Mouse (Mus musculus) heart, embryonic 13.5 days (tissue): ENCODE results near the gene Tmigd3. TPM values are rescaled to one million over a fixed set of nuclear protein-coding genes. Genes with fewer than 3 reads are reported as not detected.

Source experiments
- ATAC-seq: fragments of 200-750 bp; cut with Nextera tagmentation; 2 replicates; pipeline ENCODE4 v1.8.0; 2017; ENCODE audit warnings: moderate TSS enrichment; ENCODE audit not compliant: insufficient number of reproducible peaks, low FRiP score, low TSS enrichment; ENCODE audit errors: extremely low read depth
- H3K27ac ChIP-seq: fragments of 300-500 bp; sonication (generic); replicated peaks from 2 replicates; pipeline ENCODE4 v1.5.1; 2015; ENCODE audit warnings: moderate library complexity, mild to moderate bottlenecking, inconsistent platforms
- H3K27me3 ChIP-seq: fragments of 300-500 bp; sonication (generic); replicated peaks from 2 replicates; pipeline ENCODE4 v1.6.1; 2015; ENCODE audit warnings: mild to moderate bottlenecking, inconsistent platforms
- H3K36me3 ChIP-seq: fragments of 300-500 bp; sonication (generic); 2 replicates; pipeline ENCODE4 v1.6.1; 2015; ENCODE audit warnings: mild to moderate bottlenecking, inconsistent platforms
- H3K4me1 ChIP-seq: fragments of 300-500 bp; sonication (generic); 2 replicates; pipeline ENCODE4 v1.6.1; 2015; ENCODE audit warnings: inconsistent platforms
- H3K4me2 ChIP-seq: fragments of 300-500 bp; sonication (generic); 2 replicates; pipeline ENCODE4 v1.6.1; 2015; ENCODE audit warnings: inconsistent platforms, mild to moderate bottlenecking, moderate library complexity
- H3K4me3 ChIP-seq: fragments of 300-500 bp; sonication (generic); 2 replicates; pipeline ENCODE4 v1.5.1; 2015; ENCODE audit warnings: moderate library complexity, mild to moderate bottlenecking, inconsistent platforms
- H3K9ac ChIP-seq: fragments of 300-500 bp; sonication (generic); 2 replicates; pipeline ENCODE4 v1.6.1; 2015; ENCODE audit warnings: inconsistent platforms, mild to moderate bottlenecking, moderate library complexity
- H3K9me3 ChIP-seq: fragments of 300-500 bp; sonication (generic); 2 replicates; pipeline ENCODE4 v1.6.1; 2016; ENCODE audit warnings: inconsistent platforms
- whole genome bisulfite sequencing: fragments of 180-500 bp; shearing (Covaris S2); methylation state at CpG from one replicate; pipeline ENCODE4 v1.1.7; 2015; ENCODE audit warnings: mixed read lengths; 5-methylcytosine and 5-hydroxymethylcytosine counted together
- polyA plus RNA-seq: library from polyadenylated mRNA; unstranded; fragments of >200 nt; fragmentation: Nextera tagmentation; extraction: Ambion mirVana; gene quantifications from 2 replicates; pipeline ENCODE4 v1.2.1, GENCODE M21; 2015

Gene Tmigd3
- polyA plus RNA-seq, 1 experiment from 2014 or later, result 0.56 TPM

DNA sequence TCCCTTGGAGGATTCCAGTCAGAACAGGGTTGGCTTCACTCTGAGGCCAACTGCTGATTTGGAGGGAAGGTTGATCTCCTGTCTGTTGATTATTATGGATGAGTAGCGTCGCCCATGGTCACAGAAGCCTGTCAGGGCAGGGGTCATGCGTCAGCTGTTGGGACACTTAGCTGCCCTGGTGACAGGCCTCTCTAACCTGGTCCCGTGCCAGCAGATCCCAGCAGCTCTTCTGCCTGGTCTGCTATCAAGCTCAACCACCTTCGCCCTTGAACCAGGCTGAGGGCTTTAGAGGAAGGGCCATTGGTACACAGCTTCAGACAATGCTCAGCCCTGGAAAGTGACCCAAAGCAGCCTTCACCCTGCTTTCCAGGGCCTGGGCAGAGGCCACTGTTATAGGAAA lies 5.3 kb downstream of the Tmigd3 start:
- no peak overlapping the region for H3K9ac ChIP-seq
- H3K4me3 ChIP-seq, result no peak overlapping the region
- H3K36me3 ChIP-seq, result no peaks in the 10 kb centered on the region
- no peak overlapping the region for H3K4me2 ChIP-seq
- H3K4me1 ChIP-seq, result peaks cover 36% of the 10 kb centered on the region
- H3K9me3 ChIP-seq, result no peaks in the 10 kb centered on the region
- no peak for ATAC-seq
- 0 out of 2 replicates have a peak overlapping the region, but pooled peaks have one; percentile 24 for H3K27ac ChIP-seq
- WGBS, result 53% methylated on average over 5 of the region's 5 CpGs
- H3K27me3 ChIP-seq, result peaks cover 27% of the 10 kb centered on the region; the same call in 1 of the 2 replicates

DNA sequence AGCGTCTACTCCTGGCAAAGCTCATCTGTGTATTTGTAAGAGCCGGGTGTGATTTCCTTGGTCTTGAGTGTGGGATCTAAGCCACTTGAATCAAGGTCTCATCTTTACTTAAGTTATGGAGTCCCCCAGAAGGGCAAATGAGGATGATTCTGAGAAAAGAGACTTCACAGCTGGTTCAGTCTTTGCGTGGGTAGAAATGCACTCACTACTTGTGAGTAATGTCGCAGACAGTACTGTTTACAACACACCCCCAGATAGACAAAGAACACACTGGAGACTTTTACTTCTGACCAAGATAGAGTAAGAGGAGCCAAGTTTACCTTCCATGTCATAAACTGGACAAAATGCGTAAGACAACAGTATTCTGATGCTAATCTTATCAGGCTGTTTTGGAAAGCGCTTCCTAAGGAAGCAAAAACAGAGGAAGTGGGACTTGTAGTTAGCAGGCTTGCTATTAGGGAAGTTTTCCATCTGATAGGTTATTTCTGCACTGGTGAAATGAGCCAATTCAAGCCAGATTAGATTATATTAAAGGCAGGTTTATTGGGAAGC lies 6.6 kb downstream of the Tmigd3 start:
- Histone ChIP-seq H3K27ac (no peak overlapping the region), H3K27me3 (peaks cover 31% of the 10 kb centered on the region; the same call in 1 of the 2 replicates), H3K4me2 (no peak overlapping the region), H3K36me3 (no peaks in the 10 kb centered on the region), H3K9me3 (no peaks in the 10 kb centered on the region), H3K9ac (no peak overlapping the region), H3K4me3 (no peak overlapping the region), H3K4me1 (peaks cover 27% of the 10 kb centered on the region)
- no peak for ATAC-seq
- WGBS, result 75% methylated on average over 6 of the region's 6 CpGs

DNA sequence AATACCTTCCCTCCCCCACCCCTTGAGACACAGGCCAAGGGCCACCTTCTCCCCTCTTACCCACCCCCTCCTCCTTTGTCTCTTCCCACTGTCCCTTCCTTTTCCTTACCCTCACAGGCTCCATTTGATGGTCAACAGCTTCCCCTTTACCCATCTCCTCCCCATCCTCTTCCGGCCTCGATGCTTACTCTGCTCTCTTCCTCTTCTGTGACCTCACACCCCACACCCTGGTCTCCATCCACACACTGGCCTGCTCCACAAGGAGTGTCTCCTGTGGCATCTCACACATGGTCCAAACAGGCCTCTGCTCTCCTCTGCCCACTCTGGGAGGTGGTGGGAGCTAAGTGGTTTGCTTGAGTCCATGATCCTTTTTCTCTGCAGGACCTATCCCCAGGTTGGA lies 7.2 kb downstream of the Tmigd3 start:
- H3K27me3 ChIP-seq, result peaks cover 31% of the 10 kb centered on the region; the same call in 1 of the 2 replicates
- 87% methylated on average over 2 of the region's 2 CpGs for WGBS
- no peak for ATAC-seq

DNA sequence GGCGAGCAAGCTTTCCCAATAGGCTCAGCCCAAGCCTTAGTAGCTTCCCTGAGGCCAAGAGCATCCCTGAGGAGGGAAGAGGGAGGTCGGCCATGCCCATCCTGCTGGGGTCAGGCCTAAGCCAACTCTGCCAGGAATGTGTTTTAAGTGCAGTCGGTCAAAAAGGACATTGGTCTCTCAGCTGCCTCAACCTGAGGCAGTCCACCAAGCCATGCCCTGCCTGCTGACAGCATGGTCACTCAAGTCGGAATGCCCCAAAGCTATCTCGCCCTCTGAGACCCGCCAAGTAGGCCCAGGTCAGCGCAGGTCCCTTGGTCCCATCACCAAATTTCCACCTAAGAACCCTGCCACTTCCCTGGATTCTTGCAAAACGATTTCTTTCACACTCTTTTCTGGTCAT lies 8.0 kb downstream of the Tmigd3 start:
- no peak for ATAC-seq
- Histone ChIP-seq H3K9me3 (no peaks in the 10 kb centered on the region), H3K27me3 (peaks cover 31% of the 10 kb centered on the region; the same call in 1 of the 2 replicates), H3K36me3 (no peaks in the 10 kb centered on the region), H3K4me3 (no peak overlapping the region), H3K27ac (no peak overlapping the region), H3K4me1 (peaks cover 20% of the 10 kb centered on the region), H3K9ac (no peak overlapping the region), H3K4me2 (no peak overlapping the region)
- 79% methylated on average over 8 of the region's 8 CpGs for WGBS

More for the DNA sequence above, 7.2 kb downstream of the Tmigd3 start:
- Histone ChIP-seq H3K4me1 (peaks cover 21% of the 10 kb centered on the region), H3K4me2 (no peak overlapping the region), H3K36me3 (no peaks in the 10 kb centered on the region), H3K9me3 (no peaks in the 10 kb centered on the region), H3K4me3 (no peak overlapping the region), H3K27ac (no peak overlapping the region), H3K9ac (no peak overlapping the region)

DNA sequence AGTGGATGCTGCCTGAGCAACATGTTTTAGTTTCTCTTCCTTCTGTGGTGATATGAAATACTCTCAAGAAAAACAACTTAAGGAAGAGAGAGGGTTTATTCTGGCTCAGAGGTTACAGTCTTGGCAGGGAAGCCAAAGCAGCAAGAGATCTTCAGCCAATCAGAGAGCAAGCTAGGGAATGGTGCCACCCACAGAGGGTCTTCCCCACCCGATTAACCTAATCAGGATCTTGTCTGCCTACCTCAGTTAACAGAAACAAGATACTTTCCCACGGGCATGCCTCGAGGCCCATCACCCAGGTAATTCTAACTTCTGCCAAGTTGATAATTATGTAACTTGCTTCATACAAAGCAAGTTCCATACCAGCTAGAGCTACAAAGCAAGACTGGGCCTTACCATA lies 9.7 kb downstream of the Tmigd3 start:
- Histone ChIP-seq H3K4me1 (peaks cover 20% of the 10 kb centered on the region), H3K27ac (no peak overlapping the region), H3K4me2 (no peak overlapping the region), H3K9me3 (no peaks in the 10 kb centered on the region), H3K4me3 (no peak overlapping the region), H3K9ac (no peak overlapping the region), H3K36me3 (no peaks in the 10 kb centered on the region), H3K27me3 (peaks cover 31% of the 10 kb centered on the region; the same call in 1 of the 2 replicates)
- WGBS, result 30% methylated on average over 3 of the region's 3 CpGs
- no peak for ATAC-seq

DNA sequence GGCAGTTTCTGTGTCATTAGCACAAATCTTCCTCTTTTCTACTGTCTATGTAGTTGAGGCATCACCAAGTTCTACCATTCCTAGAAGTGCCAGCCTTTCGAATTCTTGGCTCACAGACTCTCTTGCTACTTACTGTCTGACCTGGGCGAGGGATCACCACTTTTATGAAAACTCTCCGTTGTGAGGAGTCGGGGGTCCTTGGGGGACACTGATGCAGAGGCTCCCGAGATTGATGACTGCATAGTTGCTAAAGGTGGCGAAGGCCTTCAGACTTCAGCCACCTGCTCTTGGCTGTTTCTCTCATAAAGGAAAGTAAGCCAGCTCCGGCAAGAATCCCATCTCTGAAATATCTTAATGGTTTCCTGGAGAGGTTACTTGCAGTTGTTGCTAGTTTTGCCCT lies 11.4 kb downstream of the Tmigd3 start:
- peaks cover 8% of the 10 kb centered on the region; the same call in 1 of the 2 replicates for H3K4me1 ChIP-seq
- no peak for ATAC-seq
- peaks cover 26% of the 10 kb centered on the region; the same call in 1 of the 2 replicates for H3K27me3 ChIP-seq
- no peaks in the 10 kb centered on the region for H3K36me3 ChIP-seq
- WGBS, result 83% methylated on average over 7 of the region's 7 CpGs
- no peak overlapping the region for H3K4me3 ChIP-seq
- H3K9me3 ChIP-seq, result no peaks in the 10 kb centered on the region
- H3K27ac ChIP-seq, result no peak overlapping the region
- no peak overlapping the region for H3K4me2 ChIP-seq
- no peak overlapping the region for H3K9ac ChIP-seq

DNA sequence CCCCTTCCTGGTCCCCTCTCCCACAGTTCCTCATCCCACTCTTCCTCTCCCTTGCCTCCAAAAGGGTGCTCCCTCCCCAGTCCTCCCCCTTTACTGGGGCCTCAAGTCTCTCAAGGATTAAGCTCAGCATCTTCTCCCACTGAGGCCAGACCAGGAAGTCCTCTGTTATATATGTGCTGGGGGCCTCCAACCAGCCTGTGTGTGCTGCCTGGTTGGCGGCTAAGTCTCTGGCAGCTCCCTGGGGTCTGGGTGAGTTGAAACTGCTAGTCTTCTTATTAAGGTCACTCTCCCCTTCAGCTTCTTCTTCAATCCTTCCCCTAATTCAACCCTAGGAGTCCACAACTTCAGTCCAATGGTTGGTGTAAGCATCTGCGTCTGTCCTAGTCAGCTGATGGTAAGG lies 12.4 kb downstream of the Tmigd3 start:
- no peak overlapping the region for H3K9ac ChIP-seq
- H3K27ac ChIP-seq, result no peak overlapping the region
- H3K4me3 ChIP-seq, result no peak overlapping the region
- H3K4me2 ChIP-seq, result no peak overlapping the region
- peaks cover 3% of the 10 kb centered on the region; the same call in 1 of the 2 replicates for H3K4me1 ChIP-seq
- H3K36me3 ChIP-seq, result no peaks in the 10 kb centered on the region
- ATAC-seq, result no peak
- 0 out of 2 replicates have a peak, but pooled peaks cover 19% of the 10 kb centered on the region for H3K27me3 ChIP-seq
- 75% methylated on average over 2 of the region's 2 CpGs for WGBS
- no peaks in the 10 kb centered on the region for H3K9me3 ChIP-seq

DNA sequence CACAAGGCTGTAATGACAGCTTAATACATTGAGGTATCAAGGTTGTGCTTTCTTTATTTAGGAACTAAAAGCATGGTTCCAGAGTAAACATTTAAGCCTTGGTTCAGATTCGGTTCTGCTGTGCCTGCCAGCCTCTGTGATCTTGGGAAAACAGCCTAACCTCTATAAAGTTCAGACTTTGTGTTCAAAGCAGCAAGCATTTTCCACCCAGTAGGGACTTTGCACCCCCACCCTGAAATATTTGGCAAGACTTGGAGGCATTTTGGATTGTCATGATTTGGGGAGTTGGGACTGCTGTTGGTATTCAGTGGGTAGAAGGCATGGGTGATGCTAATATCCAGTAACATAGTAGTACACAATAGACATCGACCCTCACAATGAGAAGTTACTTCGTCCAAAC lies 18.3 kb downstream of the Tmigd3 start:
- Histone ChIP-seq H3K36me3 (no peaks in the 10 kb centered on the region), H3K4me3 (no peak overlapping the region), H3K27ac (no peak overlapping the region), H3K9me3 (no peaks in the 10 kb centered on the region), H3K4me1 (peaks cover 43% of the 10 kb centered on the region), H3K9ac (no peak overlapping the region), H3K4me2 (no peak overlapping the region), H3K27me3 (no peaks in the 10 kb centered on the region)
- ATAC-seq, result no peak
- WGBS, result 74% methylated on average over 3 of the region's 3 CpGs

DNA sequence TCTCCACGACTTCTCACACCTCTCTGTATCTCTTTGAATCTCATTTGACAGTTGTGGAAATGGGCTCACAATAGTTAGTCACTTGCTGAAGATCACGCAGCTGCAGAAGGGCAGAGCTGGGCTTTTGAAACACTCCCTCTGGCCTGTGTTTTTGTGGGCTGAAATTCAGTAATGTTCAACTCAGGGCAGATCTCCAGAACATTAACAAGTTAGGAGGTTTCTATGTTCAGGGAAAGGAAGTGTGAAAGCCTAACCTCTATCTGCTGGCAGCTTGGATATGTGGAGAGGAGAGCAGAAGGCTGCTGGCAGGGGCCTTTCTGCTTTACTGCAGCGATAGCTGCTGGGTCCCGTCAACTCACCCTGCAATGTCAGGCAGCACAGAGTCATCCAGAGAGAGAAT lies 19.5 kb downstream of the Tmigd3 start:
- 48% methylated on average over 4 of the region's 4 CpGs for WGBS
- no peak for ATAC-seq

DNA sequence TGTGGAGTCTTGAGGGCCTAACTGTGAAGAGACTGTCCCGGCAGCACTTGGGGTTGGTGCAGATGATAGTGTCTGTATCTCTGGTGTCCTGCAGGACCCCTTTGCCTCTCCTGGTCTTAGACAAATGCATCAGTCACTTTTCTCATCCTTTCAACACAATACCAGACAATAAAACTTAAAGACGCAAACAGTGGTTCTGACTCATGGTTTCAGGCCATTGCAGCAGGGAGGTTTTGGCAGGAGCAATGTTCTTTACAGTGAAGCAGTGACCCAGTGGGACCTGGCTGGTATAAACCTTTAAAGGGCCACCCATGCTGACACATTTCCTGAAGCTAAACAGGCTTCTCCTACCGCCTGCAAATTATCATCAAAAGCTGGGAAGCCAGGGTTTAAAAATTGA lies 20.4 kb downstream of the Tmigd3 start:
- Histone ChIP-seq H3K27ac (peak overlapping the region; percentile 36; the same call in 1 of the 2 replicates), H3K4me3 (no peak overlapping the region), H3K9me3 (no peaks in the 10 kb centered on the region), H3K4me1 (peaks cover 60% of the 10 kb centered on the region), H3K36me3 (no peaks in the 10 kb centered on the region), H3K9ac (no peak overlapping the region), H3K4me2 (no peak overlapping the region), H3K27me3 (0 out of 2 replicates have a peak, but pooled peaks cover under 1% of the 10 kb centered on the region)
- 61% methylated on average over 3 of the region's 3 CpGs for WGBS
- ATAC-seq, result no peak

More for the DNA sequence above, 19.5 kb downstream of the Tmigd3 start:
- Histone ChIP-seq H3K4me2 (no peak overlapping the region), H3K36me3 (no peaks in the 10 kb centered on the region), H3K4me3 (no peak overlapping the region), H3K4me1 (peaks cover 56% of the 10 kb centered on the region), H3K9me3 (no peaks in the 10 kb centered on the region), H3K9ac (no peak overlapping the region), H3K27ac (no peak overlapping the region), H3K27me3 (no peaks in the 10 kb centered on the region)

DNA sequence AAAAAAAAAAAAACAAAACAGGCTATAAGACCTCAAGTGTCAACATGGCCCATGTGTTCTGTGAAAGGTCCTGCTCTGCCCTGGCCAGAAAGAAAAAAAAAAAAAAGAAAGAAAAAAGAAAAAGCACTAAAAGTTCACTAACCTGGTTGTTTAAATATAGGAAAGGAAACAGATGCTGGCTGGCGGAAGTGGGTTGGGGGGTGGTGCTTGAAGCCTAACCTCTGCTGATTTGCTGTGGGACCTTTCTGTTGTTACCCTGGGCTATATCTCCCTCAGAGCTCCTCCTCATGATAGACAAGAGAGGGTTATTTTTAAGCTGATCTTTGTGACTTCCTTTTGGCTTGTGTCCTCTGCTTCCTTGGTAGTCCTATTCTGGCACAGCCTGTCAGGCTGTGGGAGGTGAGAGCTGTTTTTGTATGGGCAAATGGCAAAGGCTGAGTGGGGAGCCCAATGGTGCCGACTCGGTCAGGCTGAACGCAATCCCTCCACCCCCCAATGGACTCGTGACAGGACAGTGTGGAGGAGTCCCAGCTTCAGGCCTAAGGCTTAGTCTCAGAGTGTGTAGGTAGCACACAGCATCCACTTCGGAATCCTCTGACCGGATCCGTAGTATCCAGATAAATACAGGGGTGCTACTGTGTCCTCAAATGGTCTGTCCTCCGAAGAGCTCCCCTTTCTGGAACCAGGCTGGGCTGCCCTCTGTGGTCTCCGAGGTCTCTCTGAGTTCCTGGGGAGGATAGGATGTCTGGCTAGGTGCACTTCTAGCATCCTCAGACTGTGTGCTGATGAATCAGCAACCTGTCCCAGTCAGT lies 21.3 kb downstream of the Tmigd3 start:
- Histone ChIP-seq H3K9ac (no peak overlapping the region), H3K4me1 (peaks cover 60% of the 10 kb centered on the region), H3K27ac (peak overlapping the region; percentile 36), H3K4me2 (peak overlapping the region; percentile 9; the same call in 1 of the 2 replicates), H3K27me3 (0 out of 2 replicates have a peak, but pooled peaks cover 4% of the 10 kb centered on the region), H3K36me3 (no peaks in the 10 kb centered on the region), H3K4me3 (no peak overlapping the region), H3K9me3 (no peaks in the 10 kb centered on the region)
- 63% methylated on average over 10 of the region's 10 CpGs for WGBS
- ATAC-seq, result no peak
